Mouse (Mus musculus) frontal cortex, postnatal 14 days (tissue): ENCODE measurements around the gene Ghrh.
A peak's percentile ranks its signal among the peaks of the same experiment; 100 is the strongest.
"Not testable (repeated sequence)": the region's sequence is repeated elsewhere in the genome, so short reads cannot be mapped to it uniquely, and the experiment has no call there.

Experiments
- DNase-seq, 2 experiments: peaks; one replicate each; pipeline ENCODE4 v3.0.0; 2022; ENCODE audit warnings: low spot score in 2 of 2

Ghrh gene

GRCm38 (mm10) chr2:157347361-157348159, at the start of gene Ghrh:
Ghrh (minus strand) TSS chr2:157347506.
- DNase-seq, result peak; percentile 39 to 51

GRCm38 (mm10) chr2:157395960-157396359, 48.7 kb upstream of the Ghrh start:
- no peak for DNase-seq

GRCm38 (mm10) chr2:157395371-157395770, 48.1 kb upstream of the Ghrh start:
- no peak for DNase-seq

- DNase-seq, result no peak
These were observed 47.6 kb upstream of the Ghrh start for GRCm38 (mm10) chr2:157394868-157395267.

- DNase-seq, result no peak
These were observed 46.2 kb upstream of the Ghrh start for GRCm38 (mm10) chr2:157393549-157393948.

- DNase-seq, result no peak
These were observed 45.0 kb upstream of the Ghrh start for GRCm38 (mm10) chr2:157392331-157392730.

GRCm38 (mm10) chr2:157389591-157389921, 42.2 kb upstream of the Ghrh start:
- DNase-seq, result no peak

GRCm38 (mm10) chr2:157388901-157389590, 41.7 kb upstream of the Ghrh start:
- not testable (repeated sequence) for DNase-seq

- no peak for DNase-seq
These were observed 37.5 kb upstream of the Ghrh start for GRCm38 (mm10) chr2:157384836-157385235.

- DNase-seq, result no peak
These were observed 29.7 kb upstream of the Ghrh start for GRCm38 (mm10) chr2:157376995-157377394.

- no peak for DNase-seq
These were observed 28.8 kb upstream of the Ghrh start for GRCm38 (mm10) chr2:157375794-157376757.

GRCm38 (mm10) chr2:157375051-157375450, 27.7 kb upstream of the Ghrh start:
- DNase-seq, result no peak

GRCm38 (mm10) chr2:157373681-157374080, 26.4 kb upstream of the Ghrh start:
- no peak for DNase-seq

- no peak for DNase-seq
These were observed 24.4 kb upstream of the Ghrh start for GRCm38 (mm10) chr2:157371696-157372095.

GRCm38 (mm10) chr2:157367991-157368390, 20.7 kb upstream of the Ghrh start:
- no peak for DNase-seq

GRCm38 (mm10) chr2:157367184-157367893, 20.0 kb upstream of the Ghrh start, which contains the start of gene Manbal:
Manbal (plus strand) TSS chr2:157367594.
- DNase-seq, result peak; percentile 86 to 98

- no peak for DNase-seq
These were observed 19.5 kb upstream of the Ghrh start for GRCm38 (mm10) chr2:157366762-157367161.

GRCm38 (mm10) chr2:157363031-157363430, 15.7 kb upstream of the Ghrh start:
- no peak for DNase-seq

- no peak for DNase-seq
These were observed 12.7 kb upstream of the Ghrh start for GRCm38 (mm10) chr2:157360028-157360427.

- no peak for DNase-seq
These were observed 6.8 kb upstream of the Ghrh start for GRCm38 (mm10) chr2:157354106-157354505.

- DNase-seq, result no peak
These were observed 5.9 kb upstream of the Ghrh start for GRCm38 (mm10) chr2:157353183-157353582.
